Mouse (Mus musculus) kidney, postnatal 14 days (tissue): ENCODE data around the gene Xrn1.
"Not testable (repeated sequence)": the region's sequence is repeated elsewhere in the genome, so short reads cannot be mapped to it uniquely, and the experiment has no call there.

ENCODE experiments used
- DNase-seq: peaks from one replicate; pipeline ENCODE4 v3.0.0; 2022; ENCODE audit warnings: mixed read lengths

Xrn1 gene

DNA sequence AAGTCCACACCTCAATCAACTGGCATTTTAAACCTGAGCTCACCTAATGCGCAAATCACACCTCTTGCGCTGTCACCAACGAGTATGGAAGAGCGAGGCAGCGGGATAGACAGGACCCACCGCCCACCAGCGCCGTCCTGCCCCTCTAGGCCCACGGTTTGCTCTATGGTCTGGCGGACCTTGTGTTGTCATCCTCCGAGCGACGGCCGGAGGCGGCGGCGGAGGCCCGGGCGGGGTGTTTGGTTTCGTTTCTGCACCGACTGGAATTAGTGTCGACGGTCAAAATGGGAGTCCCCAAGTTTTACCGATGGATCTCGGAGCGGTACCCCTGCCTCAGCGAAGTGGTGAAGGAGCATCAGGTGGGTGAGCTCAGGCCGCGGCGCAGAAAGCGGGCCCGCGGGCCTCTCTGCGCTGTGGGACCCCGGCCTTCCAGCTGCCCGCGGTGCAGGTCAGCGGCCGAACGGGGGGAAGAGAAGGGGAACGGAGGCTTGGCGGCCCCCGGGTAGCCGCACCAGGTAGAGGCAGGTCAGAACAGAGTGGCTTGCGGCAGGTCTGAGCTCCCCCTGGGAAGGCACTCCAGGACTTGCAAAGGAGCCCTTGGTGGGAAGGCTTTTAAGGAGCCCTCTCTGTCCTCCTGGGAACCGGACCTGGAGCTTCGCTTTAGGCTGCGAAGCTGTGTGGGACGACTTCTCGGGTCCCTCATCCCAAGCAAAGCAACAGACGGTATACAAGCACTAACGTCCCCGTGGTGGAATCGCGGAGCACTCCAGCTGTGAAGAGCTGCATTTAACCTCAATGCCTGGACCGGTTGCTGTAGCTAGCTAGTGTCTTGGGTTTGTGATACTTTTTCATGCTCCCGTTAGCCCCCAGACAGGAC lies at the start of gene Xrn1:
Gene Xrn1 (plus strand): TSS at position 176 of the 877 bp plus-strand sequence.
- peak; percentile 94 for DNase-seq

DNA sequence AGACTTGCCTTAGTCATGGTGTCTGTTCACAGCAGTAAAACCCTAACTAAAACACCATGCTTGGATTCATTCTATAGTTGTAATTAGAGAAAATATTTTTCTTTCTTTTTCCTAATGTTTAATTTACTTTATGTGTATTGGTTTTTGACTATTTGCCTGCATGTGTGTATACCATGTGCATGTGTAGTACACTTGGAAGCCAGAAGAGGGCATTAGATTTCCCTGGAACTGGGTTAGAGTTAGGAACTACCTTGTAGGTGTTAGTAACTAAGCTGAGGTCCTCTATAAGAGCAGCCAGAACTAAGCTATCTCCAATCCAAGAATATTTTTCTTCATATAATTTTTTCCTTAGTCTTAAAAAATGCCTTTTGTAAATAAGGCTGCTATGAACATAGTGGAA lies 21.7 kb upstream of the Xrn1 start:
- DNase-seq, result no peak

DNA sequence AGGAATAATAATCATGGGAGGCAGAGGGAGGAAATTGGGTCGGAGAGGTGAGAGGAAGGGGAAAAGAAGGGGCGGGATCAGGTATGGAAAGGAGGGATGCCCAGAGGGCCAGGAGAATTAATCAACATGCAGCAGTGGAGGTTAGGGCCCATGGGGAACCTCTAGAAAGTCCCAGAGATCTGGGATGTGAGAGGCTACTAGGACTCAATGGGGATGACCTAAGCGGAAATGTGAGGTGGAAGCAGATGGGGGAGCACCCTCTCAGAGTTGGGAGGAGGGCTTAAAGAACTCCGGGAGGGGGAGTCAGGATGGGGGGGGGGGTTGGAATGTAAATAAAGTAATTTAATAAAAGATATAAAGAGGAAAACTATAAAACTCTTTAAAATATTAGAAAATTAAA lies 902 bp upstream of the Xrn1 start:
- DNase-seq, result no peak

DNA sequence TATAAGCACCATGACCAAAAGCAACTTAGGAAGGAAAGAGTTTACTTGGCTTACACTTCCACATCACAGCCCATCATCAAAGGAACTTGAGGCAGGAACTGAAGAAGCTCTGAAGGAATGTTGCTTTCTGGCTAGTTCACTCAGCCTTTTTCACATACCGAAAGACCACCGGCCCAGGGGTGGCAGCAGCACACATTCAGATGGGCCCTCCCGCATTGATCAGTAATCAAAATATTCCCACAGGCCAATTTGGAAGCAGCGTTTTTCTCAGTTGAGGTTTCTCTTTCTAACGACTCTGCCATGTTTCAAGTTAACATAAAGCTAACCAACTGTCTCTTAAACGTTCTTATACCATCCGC lies 355 bp upstream of the Xrn1 start:
- DNase-seq, result no peak

DNA sequence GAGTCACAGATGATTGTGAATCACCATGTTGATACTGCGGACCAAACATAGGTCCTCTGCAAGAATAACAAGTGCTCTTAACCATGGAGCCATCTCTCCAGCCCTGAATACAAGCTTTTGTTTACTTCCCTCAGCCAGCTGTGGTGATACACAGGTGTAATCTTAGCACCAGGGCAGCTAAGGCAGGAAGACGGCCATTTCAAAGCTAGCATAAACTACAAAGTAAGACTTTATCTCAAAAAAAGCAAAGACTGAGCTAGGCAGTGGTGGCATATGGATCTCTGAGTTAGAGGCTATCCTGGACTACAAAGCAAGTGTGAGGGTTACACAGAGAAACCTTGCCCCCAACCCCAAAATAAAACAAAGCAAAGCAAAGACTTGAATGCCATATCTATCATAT lies 3.1 kb downstream of the Xrn1 start:
- DNase-seq, result no peak

DNA sequence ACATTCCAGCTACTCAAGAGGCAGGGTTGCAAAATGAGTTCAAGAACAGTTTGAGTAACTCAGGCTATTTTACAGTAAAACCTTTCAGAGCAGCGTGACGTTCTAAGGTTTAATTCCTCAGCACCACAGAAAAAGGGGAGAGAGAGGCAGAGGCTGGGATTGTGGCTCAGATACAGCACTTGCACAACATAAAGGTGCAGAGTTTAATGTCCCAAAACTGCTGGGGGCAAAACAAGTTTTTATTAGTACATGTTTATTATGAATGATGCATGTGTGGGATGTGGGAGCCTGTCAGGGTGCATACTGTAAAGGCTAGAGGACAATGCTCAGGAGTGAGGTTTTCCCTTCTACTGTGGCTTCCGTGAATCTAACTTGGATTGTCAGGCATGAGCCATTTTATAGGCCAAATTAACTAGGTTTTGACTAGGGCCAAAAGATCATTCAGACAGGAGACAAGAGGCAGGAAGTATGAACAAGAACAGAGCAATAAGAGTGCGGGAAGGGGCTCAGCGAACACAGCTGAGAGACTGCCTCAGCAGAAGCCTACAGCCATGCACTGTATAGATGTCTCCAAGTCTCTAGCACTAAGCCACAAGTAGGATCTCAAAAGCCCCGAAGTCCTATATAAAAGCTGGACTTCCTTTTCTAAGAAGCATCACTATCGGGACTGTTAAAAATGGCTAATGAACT lies 3.6 kb downstream of the Xrn1 start:
- no peak for DNase-seq

DNA sequence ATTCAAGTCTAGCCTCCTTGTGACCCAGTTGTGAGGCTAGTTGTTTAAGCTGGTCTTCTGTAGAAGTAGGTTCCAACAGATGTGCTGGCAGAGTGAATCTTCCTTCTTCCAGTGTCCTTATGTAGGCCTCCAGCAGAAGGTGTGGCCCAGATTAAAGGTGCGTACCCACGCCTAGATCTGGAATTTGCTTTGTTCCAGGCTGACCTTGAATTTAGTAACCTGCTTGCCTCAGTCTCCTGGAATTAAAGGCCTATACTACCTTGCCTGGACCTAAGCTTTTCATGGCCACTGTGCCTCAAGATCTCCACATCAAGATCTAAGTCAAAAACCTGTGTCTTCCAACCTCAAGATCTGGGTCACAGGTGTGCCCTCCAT lies 4.2 kb downstream of the Xrn1 start:
- DNase-seq, result not testable (repeated sequence)

DNA sequence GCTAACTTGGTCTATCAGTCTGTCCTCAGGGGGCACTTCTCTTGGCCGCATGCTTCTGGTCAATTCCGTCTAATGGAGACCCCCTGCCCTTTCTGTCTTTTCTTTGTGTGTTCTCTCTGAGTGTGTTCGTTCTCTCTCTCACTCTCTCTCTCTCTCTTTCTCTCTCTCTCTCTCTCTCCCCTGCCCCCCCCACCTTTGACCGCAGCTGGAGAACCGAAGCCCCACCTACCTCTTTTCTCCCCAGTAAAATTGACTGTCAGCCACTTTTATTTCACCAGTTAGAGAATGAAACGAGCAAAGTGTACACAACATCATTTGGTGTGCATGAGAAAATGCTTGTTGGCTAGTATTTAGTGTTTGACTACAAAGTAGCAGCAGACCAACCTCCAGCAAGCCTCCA lies 4.7 kb downstream of the Xrn1 start:
- DNase-seq, result no peak

DNA sequence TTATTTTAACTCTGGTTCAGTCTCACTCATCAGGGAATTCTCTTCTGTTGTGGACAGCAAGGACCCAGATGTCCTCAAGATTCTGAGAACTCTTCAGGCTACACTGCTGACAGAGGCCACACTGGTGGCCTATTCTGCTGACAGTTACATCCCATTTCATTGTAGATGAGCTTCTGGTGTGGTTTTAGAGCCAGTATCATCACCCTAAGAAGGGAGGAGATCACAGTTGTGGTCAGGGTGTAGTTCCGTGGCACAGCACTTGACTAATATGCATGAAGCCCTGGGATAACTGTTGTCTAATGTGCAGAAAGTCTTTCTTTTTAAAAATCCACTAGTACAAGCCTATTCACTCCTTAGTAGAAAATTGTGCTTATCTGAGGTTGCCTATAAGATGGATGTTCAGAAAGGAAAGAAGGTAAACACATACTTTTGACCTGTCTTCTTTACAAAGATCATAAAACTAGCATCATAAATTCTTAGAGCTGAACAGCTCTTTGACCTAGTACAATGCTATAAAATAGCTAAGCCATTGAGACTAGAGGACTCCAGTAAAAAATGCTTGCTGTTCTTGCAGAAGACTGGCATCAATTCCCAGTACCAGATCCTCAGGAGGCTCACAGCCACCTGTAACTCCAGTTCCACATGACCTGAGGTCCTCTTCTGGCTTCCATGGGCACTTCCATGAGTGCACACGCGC lies 5.3 kb downstream of the Xrn1 start:
- no peak for DNase-seq

DNA sequence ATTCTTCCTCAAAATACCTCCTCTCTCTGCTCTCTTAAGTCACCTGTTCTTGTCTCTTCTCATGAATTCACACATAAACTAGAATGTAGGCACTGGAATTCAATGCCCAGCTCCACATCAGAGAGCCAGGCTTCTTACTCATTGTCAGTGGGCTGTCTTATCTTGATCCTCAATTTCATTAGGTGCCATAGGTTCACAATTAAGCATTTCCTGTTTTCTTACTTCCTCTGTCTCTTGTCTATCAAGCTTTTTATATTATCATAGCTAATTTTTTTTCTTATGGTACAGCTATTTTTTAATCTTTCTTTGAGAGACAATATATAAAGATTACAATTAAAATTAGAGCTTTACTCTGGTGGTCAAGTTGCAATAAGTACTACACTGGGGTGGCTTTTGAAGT lies 6.5 kb downstream of the Xrn1 start:
- DNase-seq, result no peak

DNA sequence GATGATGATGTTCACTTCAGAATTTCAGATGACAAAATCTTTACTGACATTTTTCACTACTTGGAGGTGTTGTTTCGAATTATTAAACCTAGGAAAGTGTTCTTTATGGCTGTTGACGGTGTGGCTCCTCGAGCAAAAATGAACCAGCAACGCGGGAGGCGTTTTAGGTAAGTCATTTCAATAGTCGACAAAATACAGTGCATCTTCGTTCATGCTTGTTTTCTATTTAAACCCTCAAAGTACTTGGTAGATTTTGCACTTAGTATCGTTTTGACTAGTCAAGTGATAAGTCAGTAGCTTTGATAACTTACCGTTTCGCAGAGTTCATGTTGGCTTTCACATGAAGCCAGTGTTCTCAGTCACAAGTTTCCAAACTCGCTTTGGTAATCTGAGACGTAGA lies 9.5 kb downstream of the Xrn1 start:
- no peak for DNase-seq

DNA sequence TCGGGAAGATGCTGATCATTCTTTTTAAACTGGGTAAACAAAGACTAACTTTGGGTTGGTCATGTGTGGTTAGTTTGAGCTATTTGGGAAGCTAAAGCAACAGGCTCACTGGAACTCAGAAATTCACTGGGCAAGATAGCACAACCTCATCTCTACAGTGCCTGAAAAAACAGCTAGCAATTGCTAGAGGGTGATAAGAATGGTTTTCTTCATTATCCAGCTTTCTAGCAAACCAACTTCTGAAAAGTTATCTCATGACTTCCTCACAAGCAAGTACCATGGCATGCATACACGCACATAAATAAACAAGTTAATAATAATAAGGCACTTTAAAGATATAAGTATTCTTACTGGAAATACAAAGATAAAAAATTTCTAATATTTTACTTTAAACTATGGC lies 23.7 kb downstream of the Xrn1 start:
- no peak for DNase-seq

DNA sequence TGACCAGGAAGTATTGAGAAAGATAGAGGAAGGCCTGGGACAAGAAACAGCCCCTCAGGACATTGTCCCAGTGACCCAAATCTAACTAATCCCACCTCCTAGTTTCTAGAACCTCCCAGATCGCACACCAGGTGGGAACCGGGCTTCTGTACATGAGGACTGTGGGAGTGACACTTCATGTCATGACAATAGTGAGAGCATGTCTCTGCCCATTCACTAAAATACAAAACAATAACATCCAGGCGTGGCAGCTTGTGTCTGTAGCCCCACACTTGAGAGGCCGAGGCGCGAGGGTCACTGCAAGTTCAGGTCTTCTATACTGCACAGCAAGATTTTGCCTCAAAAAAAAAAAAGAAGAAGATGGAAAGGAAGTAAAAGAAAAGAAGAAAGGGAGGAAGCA lies 25.3 kb downstream of the Xrn1 start:
- no peak for DNase-seq

DNA sequence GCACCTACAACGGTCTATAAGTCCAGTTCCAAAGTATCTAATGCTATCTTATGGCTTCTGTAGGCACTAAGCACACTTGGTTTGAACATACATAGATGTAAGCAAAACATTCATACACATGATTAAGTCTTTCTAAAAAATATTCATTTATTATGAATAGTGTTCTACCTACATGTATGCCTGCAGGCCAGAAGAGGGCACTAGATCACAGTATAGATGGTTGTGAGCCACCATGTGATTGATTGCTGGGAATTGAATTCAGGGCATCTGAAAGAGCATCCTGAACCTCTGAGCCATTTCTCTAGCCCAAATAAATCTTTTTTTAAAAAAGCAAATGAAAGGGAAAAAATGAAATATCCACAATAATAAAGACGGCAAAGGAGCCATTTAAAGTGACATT lies 37.7 kb downstream of the Xrn1 start:
- no peak for DNase-seq

DNA sequence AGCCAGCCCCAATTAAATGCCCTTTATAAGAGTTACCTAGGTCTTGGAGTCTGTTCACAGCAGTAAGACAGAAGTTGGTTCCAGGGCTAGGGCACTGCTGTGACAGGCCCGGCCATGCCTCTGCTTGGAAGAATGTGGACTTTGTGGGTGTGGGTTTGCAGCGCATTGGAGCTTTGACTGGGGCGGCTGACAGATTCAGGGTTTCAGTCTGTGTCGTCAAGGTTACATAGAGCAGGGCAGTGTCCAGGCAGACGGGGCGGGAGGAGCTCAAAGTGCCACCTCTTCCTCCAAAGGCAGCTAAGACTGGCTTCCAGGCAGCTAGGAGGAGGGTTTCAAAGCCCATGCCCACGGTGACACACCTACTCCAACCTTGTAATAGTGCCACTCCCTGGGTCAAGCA lies 49.9 kb downstream of the Xrn1 start:
- no peak for DNase-seq

DNA sequence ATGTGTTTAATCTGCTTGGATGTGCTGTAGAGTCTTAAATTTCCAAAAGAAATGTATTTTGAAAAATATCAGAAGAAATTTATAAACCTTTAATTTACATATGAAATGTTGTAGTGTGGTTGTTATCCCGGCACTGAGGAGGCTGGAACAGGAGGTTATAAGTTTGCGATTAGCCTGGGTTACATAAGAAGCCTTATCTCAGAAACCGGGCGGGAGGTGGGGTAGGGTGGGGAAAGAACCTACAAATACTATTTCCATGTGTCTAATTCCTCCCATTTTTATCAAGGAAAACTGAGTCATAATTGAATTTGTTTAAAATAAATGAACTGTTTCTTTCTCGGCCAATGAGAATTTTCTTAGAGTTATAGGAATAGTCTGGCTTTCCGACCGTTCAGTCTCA lies 56.1 kb downstream of the Xrn1 start:
- no peak for DNase-seq

DNA sequence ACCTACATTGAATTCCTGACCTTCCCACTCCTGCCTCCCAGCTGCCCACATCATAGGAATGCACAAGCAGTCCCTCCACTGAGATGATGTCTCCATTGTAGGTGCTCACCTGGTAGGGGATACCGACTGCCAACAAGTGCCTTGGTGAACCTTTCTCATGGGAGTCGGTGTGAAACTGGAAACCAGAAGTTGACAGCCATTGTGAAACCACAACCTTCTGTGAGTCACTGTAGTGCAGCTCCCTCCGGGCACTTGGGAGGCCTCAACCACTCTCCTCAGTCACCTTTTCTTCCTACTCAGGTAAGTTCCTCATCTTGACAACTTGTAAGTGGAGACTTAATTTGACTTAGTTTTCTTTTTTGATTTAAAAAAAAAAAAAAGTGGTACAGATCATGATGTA lies 69.4 kb downstream of the Xrn1 start:
- DNase-seq, result no peak

DNA sequence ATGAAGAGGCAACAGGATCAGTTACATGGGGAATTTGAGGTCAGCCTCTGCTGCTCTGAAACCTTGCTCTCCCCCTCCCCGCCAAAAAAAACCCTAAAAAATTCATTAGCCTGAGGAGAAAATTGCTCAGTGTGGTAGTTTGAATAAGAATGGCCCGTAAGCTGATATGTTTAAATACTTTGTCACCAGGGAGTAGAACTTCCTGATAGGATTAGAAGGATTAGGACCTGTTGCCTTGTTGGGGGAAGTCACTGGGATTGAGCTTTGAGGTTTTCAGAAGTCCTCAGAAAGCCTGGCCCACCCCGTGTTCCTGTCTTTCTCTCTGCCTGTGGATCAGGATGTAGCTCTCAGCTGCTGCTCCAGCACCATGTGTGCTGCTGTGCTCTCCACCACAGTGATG lies 73.4 kb downstream of the Xrn1 start:
- no peak for DNase-seq

DNA sequence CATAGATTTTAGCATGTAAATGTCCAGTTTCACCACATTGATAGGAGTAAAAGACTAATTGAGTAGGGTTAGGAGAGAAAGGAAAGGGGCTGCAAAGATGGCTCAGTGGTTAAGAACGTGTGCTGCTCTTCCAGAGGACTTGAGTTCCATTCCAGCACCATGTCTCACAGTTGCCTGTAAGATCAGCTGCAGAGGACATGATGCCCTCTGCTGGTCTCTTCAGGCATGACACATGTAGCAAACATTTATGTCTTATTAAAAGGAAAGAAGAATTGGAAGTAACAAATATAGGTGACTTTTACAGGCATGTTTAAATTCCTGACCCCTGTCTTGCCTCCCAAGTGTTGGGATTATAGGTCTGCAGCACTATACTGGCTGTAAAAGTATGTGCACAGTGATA lies 74.3 kb downstream of the Xrn1 start:
- peak; percentile 30 for DNase-seq

DNA sequence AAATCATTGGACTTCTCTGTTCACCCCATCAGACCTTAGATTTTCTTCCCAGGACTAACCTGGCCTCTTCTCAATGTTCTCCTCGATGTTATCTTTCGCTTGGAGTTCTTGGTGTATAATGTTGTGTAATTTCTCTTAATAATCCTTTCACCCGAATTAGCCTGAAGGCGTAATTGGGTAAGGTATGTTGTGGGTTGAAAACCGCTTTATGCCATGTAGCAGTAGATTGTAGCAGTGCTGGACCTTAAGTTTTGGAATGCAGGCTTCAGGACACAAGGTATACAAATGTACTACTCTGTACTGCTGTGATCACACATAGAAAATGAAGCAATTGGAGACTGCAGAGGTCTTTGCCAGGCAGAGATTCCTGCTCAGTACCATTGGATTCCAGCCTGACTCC lies 75.3 kb downstream of the Xrn1 start:
- no peak for DNase-seq

DNA sequence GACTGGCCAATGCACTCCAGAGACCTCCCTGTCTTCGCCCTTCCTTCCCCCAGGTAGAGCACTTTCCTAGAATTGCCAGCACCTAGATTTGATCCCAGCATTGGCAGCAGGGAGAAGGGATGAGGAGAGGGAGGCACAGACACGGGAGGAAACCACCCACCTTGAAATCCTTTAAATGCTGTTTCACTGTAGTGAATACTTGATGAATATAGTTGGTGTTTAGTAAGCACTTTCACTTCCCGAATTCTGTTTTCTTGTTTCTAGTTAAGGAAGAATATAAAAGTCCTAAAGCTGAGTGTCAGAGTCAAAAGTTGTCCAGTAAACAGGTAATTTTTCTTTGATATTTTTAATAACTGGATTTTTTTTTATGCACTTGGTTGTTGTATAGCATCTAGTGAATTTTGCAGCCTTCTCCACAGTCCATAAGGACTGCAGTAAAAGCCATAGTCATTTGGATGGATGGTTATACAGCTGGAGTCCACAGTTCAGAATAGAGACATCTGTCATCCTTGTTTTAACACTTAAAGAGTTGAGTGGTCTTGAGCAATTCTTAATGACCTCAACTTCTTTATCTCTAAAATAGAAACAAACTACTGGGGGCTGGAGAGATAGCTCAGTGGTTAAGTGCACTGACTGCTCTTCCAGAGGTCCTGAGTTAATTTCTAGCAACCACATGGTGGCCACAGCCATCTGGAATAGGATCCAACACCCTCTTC lies 81.0 kb downstream of the Xrn1 start:
- no peak for DNase-seq

DNA sequence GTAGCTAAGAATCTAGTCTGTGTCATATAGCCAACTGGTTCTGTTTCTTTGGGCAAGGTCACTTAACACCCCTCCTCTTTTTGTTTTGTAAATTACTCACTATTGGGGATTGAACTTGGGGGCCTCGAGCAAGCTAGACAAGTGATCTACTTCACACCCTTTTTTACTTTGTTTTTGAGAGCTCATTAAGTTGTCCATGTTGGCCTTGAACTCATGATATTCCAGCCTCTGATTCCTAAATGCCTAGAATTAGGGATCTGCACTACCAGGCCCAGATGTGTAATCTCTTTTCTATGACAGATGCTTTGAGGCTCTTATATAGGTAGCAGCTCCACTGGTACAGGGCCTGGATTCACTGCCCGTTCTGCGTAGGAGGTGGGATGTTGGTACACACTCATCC lies 89.7 kb downstream of the Xrn1 start:
- no peak for DNase-seq

DNA sequence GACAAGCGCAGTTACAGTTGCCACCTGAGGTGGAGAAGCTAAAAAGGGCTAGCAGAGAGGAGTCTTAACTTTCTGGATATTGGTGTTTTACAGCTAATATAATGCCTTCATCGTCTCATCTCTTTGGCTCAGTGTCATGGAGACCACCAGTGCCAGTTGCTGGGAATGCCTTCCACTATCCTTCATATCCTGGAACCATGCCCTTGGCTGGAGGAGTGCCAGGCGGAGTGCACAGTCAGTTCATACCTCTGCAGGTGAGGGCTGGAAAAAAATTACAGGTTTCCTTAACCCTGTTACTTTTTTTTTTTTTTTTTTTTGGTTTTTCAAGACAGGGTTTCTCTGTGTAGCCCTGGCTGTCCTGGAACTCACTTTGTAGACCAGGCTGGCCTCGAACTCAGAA lies 96.9 kb downstream of the Xrn1 start:
- DNase-seq, result no peak
